Mouse (Mus musculus): ENCODE measurements around the gene Hfe2.

Gene Hfe2

DNA sequence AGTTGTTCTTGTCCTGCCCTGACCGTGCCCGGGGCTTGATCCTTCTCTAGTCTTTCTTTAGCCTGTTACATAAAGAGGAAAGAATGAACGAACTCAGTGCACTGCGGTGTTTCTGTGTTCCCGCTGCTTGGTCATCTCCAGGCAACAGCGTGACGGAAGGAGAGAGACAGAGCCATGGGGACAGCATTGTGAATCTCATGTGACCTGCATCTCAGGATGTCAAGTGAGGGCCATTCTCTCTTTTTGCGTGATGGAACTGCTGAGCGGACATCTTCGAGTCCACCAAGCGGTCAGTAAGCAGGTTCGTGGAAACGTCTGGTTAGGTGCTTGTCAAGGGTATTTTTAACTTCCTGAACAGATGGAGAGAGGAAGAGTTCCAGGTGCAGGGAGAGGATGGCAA is 44.5 kb downstream of the Hfe2 start:
- in situ Hi-C loops (cut with MboI; ENCODE audit: unreplicated experiment in 2 of 2): no loop called here

GRCm38 (mm10) chr3:96569966-96570605 is 45.1 kb downstream of the Hfe2 start:
- in situ Hi-C loops (cut with MboI; ENCODE audit: unreplicated experiment in 2 of 2): no loop called here

DNA sequence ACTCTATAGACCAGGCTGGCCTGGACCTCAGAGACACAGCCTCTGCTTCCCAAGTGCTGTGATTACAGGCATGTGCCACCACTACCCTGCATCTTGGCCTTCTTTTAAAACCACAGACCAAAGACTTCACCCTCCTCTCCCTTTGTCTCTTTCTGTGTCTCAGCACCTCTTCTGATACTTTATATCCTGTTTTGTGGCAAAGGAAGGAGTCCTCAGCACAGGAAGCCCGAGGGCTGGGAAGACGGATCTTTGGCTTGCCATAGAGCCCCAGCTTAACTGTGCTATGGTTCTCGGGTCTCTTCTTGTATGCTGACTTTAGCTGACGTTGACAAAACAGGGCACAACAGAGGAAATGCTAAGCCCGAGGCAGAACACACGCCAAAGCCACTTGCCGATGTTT is 45.7 kb downstream of the Hfe2 start:
- in situ Hi-C loops (cut with MboI; ENCODE audit: unreplicated experiment in 2 of 2): no loop called here

DNA sequence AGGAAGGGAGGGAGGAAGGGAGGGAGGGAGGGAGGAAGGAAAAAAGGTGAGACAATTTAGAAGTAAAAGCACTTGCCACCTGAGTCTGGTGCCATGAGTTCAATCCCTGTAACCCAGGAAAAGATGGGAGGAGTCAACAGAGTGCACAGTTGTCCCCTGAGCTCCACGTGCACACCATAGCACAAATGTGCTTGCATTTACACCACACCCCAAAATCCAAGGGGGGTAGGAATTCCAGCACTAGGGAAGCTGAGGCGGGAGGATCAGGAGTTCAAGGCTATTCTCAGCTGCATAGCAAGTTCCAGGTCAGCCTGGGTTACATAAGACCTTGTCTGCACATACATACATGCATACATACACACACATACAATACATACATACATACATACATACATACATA is 46.4 kb downstream of the Hfe2 start:
- in situ Hi-C loops (cut with MboI; ENCODE audit: unreplicated experiment in 2 of 2): no loop called here

DNA sequence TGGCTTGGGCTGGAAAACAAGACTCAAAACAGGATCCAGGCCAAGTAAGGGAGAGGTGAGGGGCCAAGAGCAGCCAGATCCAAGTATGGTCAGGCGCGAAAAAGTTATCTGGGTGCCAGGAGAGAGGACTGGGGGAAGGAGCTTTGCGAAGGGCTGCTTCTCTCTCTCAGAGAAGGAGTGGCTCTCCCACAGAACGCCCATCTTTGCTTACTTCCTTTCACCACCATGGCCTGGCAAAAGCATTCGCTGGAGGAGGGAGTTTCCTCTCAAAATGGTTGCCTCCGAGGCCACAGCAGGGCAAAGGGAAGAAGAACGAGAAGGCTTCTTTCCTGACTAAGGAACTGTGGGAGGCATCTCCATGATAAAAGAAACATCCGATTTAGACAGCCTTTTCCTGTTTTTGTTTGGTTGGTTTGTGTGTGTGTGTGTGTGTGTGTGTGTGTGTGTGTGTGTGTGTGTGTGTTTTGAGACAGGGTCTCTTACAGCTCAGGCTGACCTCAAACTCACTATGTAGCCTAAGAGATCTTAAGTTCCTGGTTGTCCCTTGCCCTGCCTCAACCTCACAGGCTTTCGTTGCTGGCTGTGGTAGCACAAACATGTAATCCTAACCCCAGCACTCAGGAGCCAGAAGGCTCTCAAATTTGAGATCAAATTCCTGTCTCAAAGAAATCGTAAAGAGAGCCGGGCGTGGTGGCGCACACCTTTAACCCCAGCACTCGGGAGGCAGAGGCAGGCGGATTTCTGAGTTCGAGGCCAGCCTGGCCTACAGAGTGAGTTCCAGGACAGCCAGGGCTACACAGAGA is 47.1 kb downstream of the Hfe2 start:
- in situ Hi-C loops (cut with MboI; ENCODE audit: unreplicated experiment in 2 of 2): no loop called here

GRCm38 (mm10) chr3:96573611-96574511 is 48.9 kb downstream of the Hfe2 start:
- in situ Hi-C loops (cut with MboI; ENCODE audit: unreplicated experiment in 2 of 2): no loop called here

DNA sequence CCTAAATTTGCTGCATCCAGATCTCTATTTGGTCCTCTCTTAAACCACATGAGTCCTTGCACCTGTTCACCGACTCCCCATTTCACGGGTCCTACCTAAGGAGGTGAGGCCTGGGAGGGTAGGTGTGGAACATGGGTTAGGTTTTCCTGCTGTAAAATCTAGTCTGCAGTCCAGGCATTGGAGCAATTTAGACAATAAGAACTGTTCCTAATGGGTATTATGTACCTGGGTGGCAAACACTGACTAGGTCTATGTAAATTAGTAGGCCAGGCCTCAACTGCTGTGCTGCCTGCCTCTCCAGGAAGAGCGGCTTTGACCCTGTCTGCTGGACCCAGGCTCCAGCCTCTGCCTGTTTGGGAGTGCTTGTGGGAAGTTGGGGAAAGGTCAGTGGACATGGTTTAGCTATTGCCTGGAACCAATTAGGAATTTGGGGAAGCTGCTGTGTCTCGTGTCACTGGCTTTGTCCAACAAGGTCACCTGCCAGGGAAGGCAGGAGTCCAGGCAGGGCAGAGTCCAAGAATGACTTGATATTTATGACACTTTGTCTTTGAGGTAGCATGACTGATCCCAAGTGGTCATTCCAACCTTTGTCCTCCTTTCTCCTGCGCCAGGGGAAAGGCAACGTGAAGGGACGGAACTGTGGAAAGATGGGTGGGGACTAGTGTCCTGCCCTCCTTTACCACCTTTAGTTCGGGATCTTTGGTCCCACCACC is 50.5 kb downstream of the Hfe2 start:
- in situ Hi-C loops (cut with MboI; ENCODE audit: unreplicated experiment in 2 of 2): no loop called here

GRCm38 (mm10) chr3:96576005-96576658 is 51.2 kb downstream of the Hfe2 start:
- in situ Hi-C loops (cut with MboI; ENCODE audit: unreplicated experiment in 2 of 2): no loop called here

DNA sequence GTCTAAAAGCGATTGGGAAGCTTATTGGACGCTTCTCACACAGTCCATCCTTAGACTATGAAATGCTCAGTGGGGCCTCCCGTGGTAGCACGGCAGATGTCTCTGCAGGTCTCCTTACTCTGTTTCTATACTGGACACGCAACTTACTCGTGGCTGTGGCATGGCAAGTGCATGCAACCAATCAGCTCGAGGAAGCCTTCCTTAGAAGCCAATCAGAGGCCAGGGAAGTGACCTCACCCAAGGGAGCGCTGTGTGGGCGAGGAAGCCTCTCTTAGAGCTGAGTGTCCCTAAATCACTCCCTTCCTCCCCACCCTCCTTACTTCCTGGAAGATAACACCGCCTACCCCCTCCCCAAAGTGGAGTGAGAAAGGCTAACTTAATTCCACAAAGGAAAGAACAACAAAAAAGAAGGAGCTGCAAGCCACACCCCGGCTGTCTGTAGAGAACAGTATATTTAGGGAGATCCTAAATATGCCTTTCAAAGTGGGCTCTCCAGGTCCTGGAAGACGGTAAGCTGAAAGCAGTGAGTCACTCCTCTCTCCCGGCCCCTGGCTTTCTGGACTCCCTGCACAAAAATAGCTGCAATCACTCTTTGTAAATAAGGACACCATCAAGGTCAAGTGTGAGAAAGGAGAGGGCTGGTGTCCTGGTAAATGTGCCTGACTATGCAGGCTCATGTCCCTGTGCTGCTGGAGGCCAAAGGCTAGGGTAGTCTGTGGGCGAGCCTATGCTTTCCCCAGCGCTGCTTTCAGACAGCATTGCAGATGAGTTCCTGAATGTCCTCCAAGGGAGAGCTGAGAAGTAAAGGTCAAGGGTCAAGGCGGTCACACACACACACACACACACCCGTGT is 51.9 kb downstream of the Hfe2 start, which contains the start of gene Gm16253:
Gene Gm16253, plus strand, starts transcription at position 295 of the 852 bp plus-strand sequence.
- in situ Hi-C loops (cut with MboI; ENCODE audit: unreplicated experiment in 2 of 2): no loop called here

DNA sequence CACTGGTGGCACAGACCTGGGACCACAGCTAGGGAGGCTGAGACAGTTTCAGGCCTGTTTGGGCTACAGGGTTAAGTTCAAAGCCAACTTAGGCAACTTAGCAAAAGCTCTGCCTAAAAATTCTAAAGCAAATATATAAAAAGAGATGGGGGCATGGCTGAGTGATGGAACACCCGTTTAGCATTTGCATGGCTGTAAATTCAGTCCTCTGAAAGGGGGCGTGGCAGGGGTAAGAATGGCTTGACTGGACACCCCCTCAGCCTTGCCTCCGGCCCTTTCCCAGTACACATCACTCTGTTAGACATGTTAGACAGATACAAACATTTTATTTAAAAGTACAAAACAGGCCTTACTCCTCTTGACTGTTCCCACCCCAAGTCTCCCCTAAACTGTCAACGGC is 52.6 kb downstream of the Hfe2 start:
- in situ Hi-C loops (cut with MboI; ENCODE audit: unreplicated experiment in 2 of 2): no loop called here
